Mouse (Mus musculus): ENCODE results near the gene Ddx39.

Gene Ddx39

DNA sequence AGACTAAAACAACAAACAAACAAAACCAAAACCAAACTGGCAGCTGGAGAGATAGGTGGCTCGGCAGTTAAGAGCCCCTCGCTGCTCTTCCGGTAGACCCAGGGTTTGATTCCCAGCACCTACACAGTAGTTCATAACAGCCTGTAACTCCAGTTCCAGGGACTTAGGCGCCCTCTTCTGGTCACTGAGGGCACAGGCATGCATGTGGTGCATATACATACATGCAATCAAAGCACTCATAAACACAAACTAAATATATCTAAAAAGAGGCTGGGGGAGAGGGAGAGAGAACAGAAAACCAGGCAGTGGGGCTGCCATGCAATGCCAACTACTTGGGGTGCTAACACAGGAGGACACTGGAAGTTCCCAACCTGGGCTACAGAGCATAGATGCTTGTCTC is 22.4 kb downstream of the Ddx39 start:
- in situ Hi-C loops (cut with MboI), result no loop called here

DNA sequence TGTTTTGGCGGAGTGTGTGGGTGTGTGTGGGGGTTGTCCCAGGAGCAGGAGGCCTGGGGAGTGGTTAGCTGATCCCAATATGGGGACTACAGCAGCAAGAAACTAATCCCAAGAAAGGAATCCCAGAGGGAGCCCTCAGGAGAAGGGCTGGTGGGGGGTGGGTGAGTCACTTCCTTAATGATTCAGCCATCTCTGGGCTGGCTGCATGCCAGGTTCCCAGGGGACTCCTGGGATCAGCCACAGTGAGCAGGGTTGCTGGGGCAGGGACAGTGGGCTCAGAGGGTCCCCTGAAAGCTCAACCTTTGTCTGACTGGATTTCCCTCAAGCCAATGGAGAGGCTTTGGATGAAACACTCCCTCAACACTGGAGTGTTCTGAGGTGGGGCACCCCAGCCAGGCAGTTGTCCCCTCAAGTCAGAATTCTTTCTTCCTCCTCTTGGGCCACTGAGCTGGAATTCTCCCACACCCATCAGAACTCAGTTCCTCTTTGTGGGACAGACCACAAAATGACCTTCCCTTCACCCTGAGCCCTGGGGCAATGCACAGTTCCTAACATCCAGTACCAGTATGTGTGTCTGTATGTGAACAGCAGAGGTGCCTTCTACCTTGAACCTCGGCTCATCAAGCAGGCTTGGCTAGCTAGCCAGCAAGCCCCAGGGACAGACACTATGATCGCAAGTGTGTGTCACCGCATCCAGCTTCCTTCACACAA is 23.0 kb downstream of the Ddx39 start:
- in situ Hi-C loops (cut with MboI), result no loop called here

DNA sequence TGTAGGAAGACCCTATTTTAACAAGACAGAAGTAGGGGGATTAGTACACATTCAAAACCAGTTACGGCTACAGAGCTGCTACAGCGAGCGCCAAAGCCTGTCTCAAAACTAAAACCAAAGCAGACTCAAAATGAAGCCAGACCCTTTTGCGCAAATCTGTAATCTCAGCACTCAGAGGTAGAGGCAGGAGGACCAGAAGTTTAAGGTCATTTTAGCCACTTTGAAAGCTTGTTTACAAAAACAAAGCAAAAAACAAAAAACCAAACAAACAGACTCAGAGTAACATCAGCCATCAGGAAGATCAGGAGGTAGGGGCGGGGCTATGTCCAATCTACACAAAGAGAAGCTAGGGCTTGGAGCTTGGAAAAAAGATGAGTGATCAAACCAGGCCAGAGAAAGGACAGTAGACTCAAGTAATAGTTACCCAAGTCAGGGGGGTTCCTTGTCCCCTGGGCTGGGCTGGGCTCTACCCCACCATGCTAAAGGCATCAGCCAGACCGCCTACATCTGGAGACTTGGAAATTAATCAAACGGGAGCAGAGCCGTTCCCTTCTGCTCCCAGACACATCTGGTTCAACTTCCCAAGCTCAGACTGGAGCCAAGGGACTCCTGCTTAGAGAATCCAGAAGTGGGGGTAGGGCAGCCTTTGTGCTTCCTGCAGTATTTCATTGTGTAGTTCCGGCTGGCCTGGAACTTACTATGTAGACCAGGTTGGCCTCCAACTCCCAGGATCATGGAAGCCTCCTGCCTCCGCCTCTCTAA is 24.2 kb downstream of the Ddx39 start:
- in situ Hi-C loops (cut with MboI), result no loop called here

DNA sequence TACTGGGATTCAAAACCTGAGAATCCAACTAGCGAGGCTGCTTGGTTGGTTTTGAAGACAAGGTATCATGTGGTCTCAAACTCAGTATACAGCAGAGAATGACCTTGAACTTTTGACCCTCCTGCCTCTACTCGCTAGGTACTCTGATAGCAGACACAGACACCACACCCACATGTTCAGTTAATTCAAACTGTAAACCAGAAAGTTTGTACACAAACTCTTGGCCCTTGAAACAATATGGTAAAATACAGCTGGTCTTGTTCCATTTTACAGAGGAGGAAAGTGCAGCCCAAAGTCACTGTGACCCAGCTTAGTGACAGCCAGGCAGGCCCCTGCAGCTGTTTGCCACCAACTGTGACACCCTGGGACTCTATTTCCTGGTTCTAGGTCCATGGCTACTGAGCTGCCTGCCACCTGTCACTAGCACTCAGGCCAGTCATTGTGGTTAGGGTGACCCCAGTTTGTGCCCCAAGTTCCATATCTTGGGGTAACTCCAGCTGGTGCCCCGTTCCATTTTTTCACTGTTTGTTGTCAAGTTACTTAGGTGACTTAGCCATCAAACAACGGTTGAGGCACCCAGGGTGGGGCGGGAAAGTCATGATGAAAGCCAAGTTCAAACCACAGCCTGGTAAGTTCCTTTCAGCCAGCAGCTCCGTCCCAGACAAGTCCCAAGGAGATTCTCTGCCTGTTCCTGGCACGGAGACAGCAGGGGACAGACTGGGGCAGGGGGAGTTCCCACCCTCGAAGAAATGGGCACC is 24.9 kb downstream of the Ddx39 start:
- in situ Hi-C loops (cut with MboI), result loop anchor here (10.0 kb wide), 1 partner anchor 1245 kb away; no protein-coding TSS in a partner anchor

DNA sequence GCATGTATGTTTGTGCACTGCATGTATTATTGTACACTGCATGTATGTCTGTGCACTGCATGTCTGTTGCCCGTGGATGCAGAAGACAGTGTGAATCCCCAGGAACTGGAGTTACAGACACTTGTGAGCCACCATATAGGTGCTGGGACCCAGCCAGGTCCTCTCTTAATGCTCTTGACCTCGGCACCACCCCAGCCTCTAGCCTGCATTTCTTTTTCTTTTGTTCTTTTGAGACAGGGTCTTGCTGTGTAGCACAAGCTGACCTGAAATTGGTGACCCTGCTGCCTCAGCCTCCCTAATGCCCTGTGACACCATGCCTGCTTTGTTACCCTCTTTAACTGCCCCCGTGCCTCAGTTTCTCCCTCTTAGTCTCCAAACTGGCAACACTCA is 25.6 kb downstream of the Ddx39 start:
- in situ Hi-C loops (cut with MboI), result loop anchor here (10.0 kb wide), 1 partner anchor 1244 kb away; no protein-coding TSS in a partner anchor

DNA sequence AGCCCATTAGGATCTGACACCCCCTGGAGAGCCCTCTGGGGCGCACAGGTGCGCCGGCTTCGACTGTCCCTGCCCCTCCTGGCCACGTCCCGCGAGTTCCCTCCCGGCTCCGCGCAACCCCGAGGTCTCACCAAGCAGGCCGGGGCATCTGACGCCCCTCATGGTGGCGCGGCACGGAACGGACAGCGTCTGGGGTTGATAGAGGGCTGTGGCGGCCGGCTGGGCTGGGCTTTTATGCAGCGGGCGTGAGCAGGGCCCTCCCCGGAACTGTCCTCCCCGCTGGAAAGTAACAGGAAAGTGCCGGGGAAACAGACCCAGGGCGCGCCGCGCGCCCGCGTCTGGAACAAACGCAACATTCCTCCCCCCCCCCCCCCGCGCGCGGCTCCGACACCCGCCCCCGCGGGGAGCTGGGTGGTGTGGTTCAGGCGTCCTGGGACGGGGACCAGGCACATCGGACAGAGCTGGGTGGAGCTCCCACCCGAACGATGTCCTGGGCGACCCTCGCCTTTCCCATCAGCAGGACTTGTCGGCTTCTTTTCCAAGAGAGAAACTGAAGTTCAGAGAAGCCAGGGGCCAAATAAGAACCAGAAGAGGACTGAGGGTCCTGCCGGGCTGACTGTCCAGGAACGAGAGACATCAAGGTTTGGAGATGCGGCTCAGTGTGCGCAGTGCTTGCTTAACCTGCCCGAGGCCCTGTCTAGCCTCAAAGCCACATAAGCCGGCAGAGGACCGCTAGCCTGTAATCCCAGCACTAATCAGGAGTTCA is 26.2 kb downstream of the Ddx39 start, which contains the start of gene Adgre5:
Adgre5 (minus strand) TSS at position 351 of the 766 bp plus-strand sequence.
- in situ Hi-C loops (cut with MboI), result loop anchor here (10.0 kb wide), 1 partner anchor 1244 kb away; no protein-coding TSS in a partner anchor

DNA sequence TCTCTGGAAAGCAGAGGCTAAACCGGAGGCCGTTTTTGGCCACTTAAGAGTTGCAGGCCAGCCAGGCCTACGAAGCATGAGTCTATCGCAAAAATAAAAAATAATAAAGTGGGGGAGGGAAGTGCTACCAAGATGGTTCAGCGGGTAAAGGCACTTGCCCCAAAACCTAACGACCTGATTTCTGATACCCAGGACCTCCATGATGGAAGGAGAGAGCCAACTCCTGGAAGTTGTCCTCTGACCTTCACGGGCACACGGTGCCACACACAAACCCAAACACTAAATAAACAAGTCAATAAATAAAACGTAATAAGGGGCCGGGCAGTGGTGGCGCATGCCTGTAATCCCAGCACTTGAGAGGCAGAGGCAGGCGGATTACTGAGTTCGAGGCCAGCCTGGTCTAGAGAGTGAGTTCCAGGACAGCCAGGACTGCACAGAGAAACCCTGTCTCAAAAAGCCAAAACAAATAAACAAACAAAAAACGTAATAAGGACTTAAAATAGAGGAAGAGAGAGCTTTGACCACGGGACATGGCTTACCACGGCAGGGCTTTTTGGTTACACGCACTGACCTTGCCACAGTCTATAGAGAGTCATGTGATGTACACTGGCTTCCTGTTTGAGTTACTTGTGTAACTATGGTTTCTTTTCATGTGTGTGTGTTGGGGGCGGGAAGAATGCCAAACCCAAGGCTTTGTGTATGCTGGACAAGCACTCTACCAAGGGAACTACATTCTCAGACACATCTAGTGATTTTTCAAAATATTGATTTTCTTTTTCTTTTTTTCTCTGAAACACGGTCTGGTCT is 27.1 kb downstream of the Ddx39 start:
- in situ Hi-C loops (cut with MboI), result loop anchor here (10.0 kb wide), 1 partner anchor 1243 kb away; no protein-coding TSS in a partner anchor

DNA sequence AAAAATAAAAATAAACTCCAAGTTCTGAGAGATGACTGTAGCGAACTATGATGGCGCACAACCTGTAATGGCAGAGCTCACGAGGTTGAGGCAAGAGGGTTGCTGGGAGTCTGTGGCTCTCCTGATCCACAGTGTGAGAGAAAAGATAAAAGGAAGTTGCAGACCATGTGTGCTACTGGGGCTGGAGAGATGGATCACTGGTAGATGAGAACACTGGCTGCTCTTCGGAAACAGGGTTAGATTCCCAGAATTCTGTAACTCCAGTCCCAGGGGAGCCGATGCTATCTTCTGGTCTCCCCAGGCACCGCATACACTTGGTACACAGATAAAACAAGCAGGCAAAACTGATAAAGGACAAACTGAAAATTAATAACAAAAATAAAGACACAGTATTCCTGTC is 28.0 kb downstream of the Ddx39 start:
- in situ Hi-C loops (cut with MboI), result loop anchor here (10.0 kb wide), 1 partner anchor 1242 kb away; no protein-coding TSS in a partner anchor

DNA sequence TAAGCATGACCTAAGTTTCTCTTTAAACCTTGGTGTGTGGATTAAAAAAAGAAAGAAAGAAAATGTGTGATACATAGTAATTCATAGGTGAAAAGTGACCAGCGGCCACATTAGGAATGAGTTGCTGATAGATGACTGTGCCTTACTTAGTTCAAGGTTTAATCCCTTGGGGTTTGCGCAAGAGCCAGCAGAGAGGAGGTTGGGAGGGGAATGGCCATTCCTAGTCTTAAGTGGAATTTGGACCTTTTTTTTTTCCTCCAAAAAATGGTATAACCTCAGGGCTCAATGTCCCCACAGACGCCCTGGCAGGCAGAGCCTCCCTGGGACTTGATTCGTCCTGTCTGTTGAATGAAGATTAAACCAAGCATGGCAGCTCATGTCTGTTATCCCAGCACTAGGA is 29.1 kb downstream of the Ddx39 start:
- in situ Hi-C loops (cut with MboI), result loop anchor here (10.0 kb wide), 1 partner anchor 1241 kb away; no protein-coding TSS in a partner anchor

DNA sequence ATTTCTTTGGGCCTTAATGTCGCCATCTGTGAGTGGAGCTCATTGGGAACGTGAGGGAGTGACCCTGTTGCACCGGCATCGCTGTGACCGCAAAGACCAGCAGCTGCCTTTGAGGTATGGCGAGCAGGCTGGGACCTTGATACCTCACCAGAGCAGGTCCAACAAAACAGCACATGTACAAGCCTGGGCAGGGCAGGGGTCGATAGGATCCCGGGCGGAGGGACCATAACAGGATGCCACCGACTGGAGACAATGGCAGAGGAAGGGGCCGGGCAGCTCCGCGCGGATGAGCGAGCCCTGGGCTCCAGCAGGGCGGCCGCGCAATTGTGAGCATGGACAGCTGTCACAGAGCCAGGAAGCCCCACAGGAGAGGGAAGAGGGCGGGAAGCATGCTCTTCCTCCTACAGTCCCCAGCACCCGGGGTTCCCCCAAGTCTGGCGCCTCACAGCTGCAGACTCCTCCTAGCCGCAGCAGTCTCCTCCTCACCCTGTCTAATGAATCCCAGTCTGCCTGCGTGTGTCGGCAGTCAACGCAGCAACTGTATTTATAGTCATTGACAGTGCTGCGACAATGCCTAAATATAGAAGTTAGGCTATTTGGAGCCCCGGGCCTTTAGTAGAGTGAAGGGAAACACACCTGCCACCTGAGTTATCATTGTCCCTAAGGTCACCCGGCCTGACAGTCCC is 32.8 kb downstream of the Ddx39 start:
- in situ Hi-C loops (cut with MboI), result loop anchor here (10.0 kb wide), 1 partner anchor 1237 kb away; no protein-coding TSS in a partner anchor

DNA sequence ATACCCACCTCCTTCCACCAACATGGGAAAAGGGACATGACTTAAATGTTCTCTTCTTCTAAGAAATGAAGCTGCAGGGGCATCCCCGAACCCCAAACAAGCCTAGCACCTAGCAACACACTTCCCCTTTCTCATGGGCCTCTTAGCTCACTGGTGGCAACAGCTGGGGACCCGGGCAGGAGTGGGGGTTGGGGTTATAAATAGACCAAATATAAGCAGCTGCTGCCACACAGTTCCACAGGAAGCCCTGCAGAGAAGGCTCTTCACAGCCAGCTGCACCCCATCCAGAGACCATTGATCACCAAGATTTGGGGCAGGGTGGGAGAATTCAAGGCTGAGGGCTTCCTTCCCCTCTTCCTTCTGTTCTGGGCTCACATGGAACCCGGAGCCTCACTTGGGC is 33.7 kb downstream of the Ddx39 start:
- in situ Hi-C loops (cut with MboI), result loop anchor here (10.0 kb wide), 1 partner anchor 1236 kb away; no protein-coding TSS in a partner anchor

DNA sequence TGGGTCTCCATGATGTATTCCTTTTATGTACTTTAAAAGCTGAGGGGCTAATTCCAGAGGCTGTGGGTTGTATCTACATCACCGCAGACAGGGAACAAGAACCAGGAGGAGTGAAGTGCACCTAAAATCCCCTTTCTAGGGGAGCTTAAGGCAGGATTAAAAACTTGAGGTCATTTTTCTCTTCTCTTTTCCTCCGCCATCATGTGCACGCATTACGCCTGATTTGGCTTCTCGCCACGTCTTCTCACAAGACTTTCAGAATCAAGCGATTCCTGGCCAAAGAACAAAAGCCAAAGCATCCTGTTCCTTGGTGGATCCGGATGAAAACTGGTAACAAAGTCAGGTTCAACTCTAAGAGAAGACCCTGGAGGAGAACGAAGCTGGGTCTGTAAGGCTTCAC is 34.3 kb downstream of the Ddx39 start:
- in situ Hi-C loops (cut with MboI), result loop anchor here (10.0 kb wide), 1 partner anchor 1236 kb away; no protein-coding TSS in a partner anchor

DNA sequence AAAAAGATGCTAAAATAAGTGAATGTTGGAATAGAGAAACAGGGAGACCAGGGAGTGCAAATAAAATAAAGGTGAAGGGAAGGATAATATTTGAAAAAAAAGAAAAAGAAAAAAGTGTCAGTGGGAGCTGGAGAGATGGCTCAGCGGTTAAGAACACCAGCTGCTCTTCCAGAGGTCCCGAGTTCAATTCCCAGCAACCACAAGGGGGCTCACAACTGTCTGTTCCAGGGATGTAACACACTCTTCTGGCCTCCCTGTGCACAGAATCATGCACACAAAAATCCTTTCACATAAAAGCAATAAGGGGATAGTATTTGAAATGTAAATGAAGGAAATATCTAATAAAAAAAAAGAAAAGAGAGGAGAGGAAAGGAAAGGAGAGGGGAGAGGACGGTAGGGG is 39.2 kb downstream of the Ddx39 start:
- in situ Hi-C loops (cut with MboI), result no loop called here

DNA sequence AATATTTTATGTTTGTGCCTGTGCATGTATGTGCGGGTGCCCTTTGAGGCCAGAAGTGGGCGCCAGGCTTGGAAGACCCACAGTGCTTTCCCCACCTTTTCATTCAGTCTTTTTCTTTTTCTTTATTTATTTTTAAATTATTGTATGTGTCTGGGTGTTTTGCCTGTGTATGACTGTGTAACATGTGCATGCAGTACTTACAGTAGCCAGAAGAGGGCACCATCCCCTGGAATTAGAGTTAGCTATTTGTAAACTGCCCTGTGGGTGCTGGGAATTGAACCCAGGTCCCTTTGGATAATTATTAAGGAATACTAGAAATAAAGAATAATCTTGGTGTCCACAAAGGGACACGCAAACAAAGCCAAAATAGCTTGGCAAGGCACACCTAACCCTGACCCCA is 41.3 kb downstream of the Ddx39 start:
- in situ Hi-C loops (cut with MboI), result no loop called here

DNA sequence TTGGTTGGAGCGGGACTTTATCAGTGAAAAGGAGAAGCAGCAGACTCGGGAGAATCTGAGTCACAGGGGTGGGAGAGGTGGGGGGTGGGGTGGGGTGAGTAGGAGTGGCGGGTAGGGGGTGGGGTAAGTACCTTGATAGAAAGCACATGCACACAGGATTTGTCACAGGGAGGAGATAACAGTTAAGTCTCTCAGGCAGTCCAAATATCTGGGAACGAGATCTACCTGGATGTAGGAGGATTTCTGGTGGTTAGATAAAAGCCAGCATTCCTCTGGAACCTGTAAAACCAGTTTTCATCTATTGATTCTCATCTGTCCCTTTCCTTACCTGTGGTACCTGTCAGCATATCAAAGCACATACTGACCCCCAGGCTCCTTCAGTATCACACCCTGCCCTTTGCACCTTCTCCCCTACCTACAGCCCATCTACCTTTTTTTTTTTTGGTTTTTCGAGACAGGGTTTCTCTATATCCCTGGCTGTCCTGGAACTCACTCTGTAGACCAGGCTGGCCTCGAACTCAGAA is 42.2 kb downstream of the Ddx39 start:
- in situ Hi-C loops (cut with MboI), result no loop called here

DNA sequence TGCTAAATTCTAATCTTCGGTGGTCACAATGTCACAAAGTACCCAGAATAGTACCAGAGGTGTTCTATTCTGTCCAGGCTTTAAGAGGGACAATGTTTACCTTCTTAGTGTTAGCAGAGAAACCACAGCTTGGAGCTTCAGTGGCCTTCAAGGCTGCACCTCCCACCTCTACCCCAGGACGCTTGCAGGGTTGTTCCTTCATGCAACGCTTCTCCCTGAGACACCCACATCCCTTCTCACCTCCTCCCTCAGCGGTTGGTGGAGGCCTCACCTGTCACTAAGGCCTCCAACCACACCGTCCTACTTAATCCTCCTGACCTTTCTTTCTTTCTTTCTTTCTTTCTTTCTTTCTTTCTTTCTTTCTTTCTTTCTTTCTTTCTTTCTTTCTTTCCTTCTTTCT is 43.3 kb downstream of the Ddx39 start:
- in situ Hi-C loops (cut with MboI), result no loop called here

DNA sequence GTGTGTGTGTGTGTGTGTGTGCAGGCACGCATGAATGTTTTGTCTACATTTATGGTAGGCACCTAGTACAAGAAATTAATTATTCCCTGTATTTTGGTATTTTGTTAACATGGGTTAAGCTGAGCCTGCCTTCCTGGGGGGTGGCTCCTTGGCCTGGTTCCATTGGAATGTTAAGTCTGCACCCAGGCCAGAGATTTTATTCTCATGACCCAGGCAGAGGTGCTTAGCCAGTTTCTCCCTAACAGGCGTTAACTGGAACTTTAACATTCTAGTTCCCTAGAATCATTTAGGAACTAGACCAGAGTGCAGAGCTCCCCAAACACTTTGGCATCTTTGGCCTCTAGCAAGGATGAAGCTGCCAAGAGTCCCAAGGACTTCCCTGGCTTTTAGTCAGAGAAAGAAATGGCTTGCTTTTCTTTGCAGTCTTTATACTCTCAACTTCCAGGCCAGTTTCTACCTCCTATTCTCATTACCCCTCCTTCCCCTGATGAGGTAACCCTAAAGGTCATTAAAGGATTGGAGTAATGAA is 44.3 kb downstream of the Ddx39 start:
- in situ Hi-C loops (cut with MboI), result no loop called here

DNA sequence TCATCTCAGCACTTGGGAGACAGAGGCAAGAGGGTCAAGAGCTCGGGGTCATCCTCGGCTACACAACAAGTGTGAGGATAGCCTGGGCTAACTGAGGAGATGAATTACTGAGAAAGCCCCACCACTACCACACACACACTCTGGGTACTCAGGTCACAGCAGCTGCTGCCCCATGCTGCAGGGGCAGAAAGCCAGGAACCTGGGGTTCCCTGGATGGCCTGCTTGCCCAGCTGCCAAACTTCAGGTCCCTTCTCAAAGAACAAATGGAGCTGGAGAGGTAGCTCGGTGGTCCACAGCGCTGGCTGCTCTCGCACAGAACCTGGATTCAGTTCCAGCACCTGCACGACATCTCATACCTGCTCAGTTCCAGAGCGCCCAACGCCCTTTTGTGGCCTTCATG is 49.1 kb downstream of the Ddx39 start:
- in situ Hi-C loops (cut with MboI), result no loop called here

DNA sequence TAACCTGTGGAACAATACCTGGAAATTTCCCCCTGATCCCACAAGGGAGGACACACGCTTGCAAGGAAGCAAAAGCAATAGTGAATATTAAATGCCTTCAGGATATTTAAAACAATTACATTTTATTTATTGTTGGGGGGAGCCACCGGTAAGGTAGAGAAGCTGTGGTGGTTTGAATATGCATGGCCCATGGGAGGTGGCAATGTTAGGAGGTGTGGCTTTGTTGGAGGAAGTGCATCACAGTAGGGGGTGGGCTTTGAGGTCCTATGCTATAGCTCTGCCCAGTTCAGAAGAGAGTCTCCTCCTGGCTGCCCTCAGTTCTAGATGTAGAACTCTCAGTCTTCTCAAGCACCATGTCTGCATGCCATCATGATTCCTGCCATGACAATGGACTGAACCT is 49.7 kb downstream of the Ddx39 start:
- in situ Hi-C loops (cut with MboI), result no loop called here

Measured in mature B cell (primary cell).